Mouse (Mus musculus): ENCODE measurements around the gene Smdt1. TPM values are rescaled to one million over a fixed set of nuclear protein-coding genes. Genes with fewer than 3 reads are reported as not detected.

The Smdt1 gene
- polyA plus RNA-seq, 1 experiment = 279 TPM

- Histone ChIP-seq H3K4me1 (ENCODE audit: control insufficient read depth, insufficient read depth, low read length) (peaks cover 3% of the 10 kb centered on the region; the same call in 1 of the 2 replicates), H3K4me3 (ENCODE audit: insufficient read depth, low read length) (no peak overlapping the region), H3K27ac (ENCODE audit: insufficient read depth, low read length) (no peak overlapping the region)
- TF ChIP-seq CTCF (IDR thresholded peaks at IDR 0.05; ENCODE audit: extremely low read depth, insufficient read depth, low read length) (no peak), POLR2A (IDR thresholded peaks at IDR 0.05; ENCODE audit: extremely low read depth, insufficient read depth, low read length) (no peak)
Measured at GRCm38 (mm10) chr15:82341675-82342542, 3.1 kb downstream of the Smdt1 start.

DNA sequence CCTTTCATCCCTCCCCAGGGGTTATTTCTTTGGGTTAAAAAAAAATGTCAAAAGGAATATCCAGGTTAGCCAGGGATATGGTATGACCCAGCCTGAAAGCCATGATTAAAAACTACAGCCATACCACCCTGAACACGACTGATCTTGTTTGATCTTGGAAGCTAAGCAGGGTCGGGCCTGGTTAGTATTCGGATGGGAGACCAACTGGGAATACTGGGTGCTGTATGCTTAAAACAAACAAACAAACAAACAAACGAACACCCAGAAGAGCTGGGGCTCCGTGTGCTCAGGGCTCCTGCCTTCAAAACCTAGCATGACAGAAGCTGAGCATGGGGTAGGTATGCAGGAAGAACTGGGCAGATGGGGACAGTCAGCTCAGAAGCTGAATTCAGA, 3.8 kb downstream of the Smdt1 start:
- Histone ChIP-seq H3K4me3 (ENCODE audit: insufficient read depth, low read length) (no peak overlapping the region), H3K4me1 (ENCODE audit: control insufficient read depth, insufficient read depth, low read length) (peaks cover 5% of the 10 kb centered on the region), H3K27ac (ENCODE audit: insufficient read depth, low read length) (no peak overlapping the region)
- no peak for TF ChIP-seq POLR2A (IDR thresholded peaks at IDR 0.05; ENCODE audit: extremely low read depth, insufficient read depth, low read length)
- no peak for TF ChIP-seq CTCF (IDR thresholded peaks at IDR 0.05; ENCODE audit: extremely low read depth, insufficient read depth, low read length)

GRCm38 (mm10) chr15:82343368-82344287, 4.9 kb downstream of the Smdt1 start:
- no peak overlapping the region for H3K27ac ChIP-seq (ENCODE audit: insufficient read depth, low read length)
- TF ChIP-seq CTCF (IDR thresholded peaks at IDR 0.05; ENCODE audit: extremely low read depth, insufficient read depth, low read length) (no peak), POLR2A (IDR thresholded peaks at IDR 0.05; ENCODE audit: extremely low read depth, insufficient read depth, low read length) (no peak)
- H3K4me1 ChIP-seq (ENCODE audit: control insufficient read depth, insufficient read depth, low read length) = peaks cover 4% of the 10 kb centered on the region
- H3K4me3 ChIP-seq (ENCODE audit: insufficient read depth, low read length) = no peak overlapping the region

GRCm38 (mm10) chr15:82344971-82345370, 6.2 kb downstream of the Smdt1 start:
- Histone ChIP-seq H3K4me3 (ENCODE audit: insufficient read depth, low read length) (no peak overlapping the region), H3K4me1 (ENCODE audit: control insufficient read depth, insufficient read depth, low read length) (peaks cover 4% of the 10 kb centered on the region), H3K27ac (ENCODE audit: insufficient read depth, low read length) (no peak overlapping the region)
- no peak for TF ChIP-seq POLR2A (IDR thresholded peaks at IDR 0.05; ENCODE audit: extremely low read depth, insufficient read depth, low read length)
- no peak for TF ChIP-seq CTCF (IDR thresholded peaks at IDR 0.05; ENCODE audit: extremely low read depth, insufficient read depth, low read length)

DNA sequence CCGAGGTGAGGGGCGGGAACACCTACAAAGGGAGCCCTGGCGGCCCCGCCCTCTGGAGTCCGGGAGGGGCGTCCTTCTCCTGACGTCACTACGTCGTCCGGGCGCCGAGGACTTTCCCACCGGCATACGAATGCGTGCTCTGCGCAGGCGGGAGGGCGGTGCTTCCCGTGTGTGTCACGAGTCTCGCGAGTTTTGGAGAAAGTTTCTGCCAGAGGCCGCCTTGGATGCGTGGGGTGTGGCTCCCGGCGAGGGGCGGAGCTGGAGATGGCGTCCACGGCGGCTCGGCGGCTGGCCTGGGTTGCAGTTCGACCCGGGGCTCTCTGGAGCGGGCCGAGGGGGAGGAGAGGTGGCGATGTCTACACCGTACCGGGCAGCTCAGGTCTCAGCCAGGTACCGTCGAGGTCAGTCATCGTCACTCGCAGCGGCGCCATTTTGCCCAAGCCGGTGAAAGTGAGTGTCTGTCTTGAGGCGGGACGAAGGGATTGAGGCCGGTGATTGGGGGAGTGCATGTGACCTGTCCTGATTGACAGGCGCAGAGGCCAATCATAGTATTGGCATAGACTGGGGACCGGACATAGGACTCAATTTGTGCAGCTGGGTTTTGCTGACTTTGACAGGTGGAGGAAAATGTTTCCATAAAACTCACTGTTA, 7.2 kb downstream of the Smdt1 start:
- Histone ChIP-seq H3K4me1 (ENCODE audit: control insufficient read depth, insufficient read depth, low read length) (peaks cover 4% of the 10 kb centered on the region), H3K4me3 (ENCODE audit: insufficient read depth, low read length) (peak overlapping the region; percentile 58), H3K27ac (ENCODE audit: insufficient read depth, low read length) (peak overlapping the region; percentile 92)
- TF ChIP-seq CTCF (IDR thresholded peaks at IDR 0.05; ENCODE audit: extremely low read depth, insufficient read depth, low read length) (no peak), POLR2A (IDR thresholded peaks at IDR 0.05; ENCODE audit: extremely low read depth, insufficient read depth, low read length) (no peak; the same call in 1 of the 2 replicates)

DNA sequence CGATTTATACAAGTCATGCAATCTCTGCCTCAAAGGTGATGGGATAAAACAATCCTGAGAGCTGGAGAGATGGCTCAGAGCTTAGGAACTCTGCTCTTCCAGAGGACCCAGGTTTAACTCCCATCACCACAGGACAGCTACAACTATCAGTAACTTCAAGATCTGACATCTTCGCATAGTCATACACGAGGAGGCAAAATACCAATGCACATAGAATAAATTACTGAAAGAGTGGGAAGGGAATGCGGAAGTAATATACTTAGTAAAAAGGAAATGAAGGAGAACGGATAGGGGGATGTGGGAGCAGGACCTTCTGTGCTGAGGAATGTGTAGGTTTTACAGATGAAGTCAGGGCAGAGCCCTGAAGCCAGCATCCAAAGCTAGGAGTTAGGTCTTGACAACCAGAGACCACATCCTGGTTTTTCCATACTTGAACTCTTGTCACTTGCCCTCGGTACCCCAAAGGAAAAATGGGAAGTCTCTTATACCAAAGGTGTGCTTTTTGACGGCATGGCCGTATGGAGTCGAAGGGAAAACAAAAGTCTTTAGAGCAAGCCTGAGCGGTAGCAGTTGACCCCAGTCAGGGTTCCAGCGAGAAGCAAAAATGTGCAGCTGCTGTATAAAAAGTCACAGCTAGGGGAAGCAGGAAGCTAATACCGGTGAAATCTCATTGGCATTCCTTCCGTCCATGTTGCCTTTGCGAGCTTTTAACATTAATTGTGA, 8.0 kb downstream of the Smdt1 start:
- Histone ChIP-seq H3K27ac (ENCODE audit: insufficient read depth, low read length) (peak overlapping the region; percentile 33; the same call in 1 of the 2 replicates), H3K4me1 (ENCODE audit: control insufficient read depth, insufficient read depth, low read length) (peaks cover 4% of the 10 kb centered on the region), H3K4me3 (ENCODE audit: insufficient read depth, low read length) (peak overlapping the region; percentile 58)
- TF ChIP-seq CTCF (IDR thresholded peaks at IDR 0.05; ENCODE audit: extremely low read depth, insufficient read depth, low read length) = no peak
- no peak for TF ChIP-seq POLR2A (IDR thresholded peaks at IDR 0.05; ENCODE audit: extremely low read depth, insufficient read depth, low read length)

DNA sequence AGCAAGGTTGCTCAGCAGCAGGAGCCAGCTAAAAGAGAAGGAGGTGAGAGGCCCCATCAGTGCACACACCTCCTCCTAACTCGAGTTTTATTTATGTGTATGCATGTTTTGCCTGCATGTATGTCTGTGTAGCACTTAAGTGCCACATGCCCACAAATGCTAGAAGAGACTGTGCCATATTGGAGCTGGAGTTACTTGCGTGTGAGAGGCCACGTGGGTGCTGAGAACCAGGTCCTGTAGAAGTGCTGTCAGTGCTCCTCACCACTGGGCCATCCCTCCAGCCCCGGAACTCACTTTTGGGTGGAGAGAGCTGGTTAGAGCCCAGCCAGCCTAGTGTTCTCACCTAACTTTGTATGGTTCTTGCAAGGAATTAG, 8.5 kb downstream of the Smdt1 start:
- H3K27ac ChIP-seq (ENCODE audit: insufficient read depth, low read length) = no peak overlapping the region
- peak overlapping the region; percentile 58 for H3K4me3 ChIP-seq (ENCODE audit: insufficient read depth, low read length)
- TF ChIP-seq POLR2A (IDR thresholded peaks at IDR 0.05; ENCODE audit: extremely low read depth, insufficient read depth, low read length) (no peak), CTCF (IDR thresholded peaks at IDR 0.05; ENCODE audit: extremely low read depth, insufficient read depth, low read length) (no peak)
- peaks cover 4% of the 10 kb centered on the region for H3K4me1 ChIP-seq (ENCODE audit: control insufficient read depth, insufficient read depth, low read length)

GRCm38 (mm10) chr15:82347852-82348251, 9.1 kb downstream of the Smdt1 start:
- TF ChIP-seq CTCF (IDR thresholded peaks at IDR 0.05; ENCODE audit: extremely low read depth, insufficient read depth, low read length) = no peak
- no peak for TF ChIP-seq POLR2A (IDR thresholded peaks at IDR 0.05; ENCODE audit: extremely low read depth, insufficient read depth, low read length)
- H3K27ac ChIP-seq (ENCODE audit: insufficient read depth, low read length) = no peak overlapping the region
- peaks cover 4% of the 10 kb centered on the region for H3K4me1 ChIP-seq (ENCODE audit: control insufficient read depth, insufficient read depth, low read length)
- no peak overlapping the region for H3K4me3 ChIP-seq (ENCODE audit: insufficient read depth, low read length)

Data from cortical plate, adult 2 months (tissue).